Mouse (Mus musculus): ENCODE data around the gene Polr2e. TPM values are rescaled to one million over a fixed set of nuclear protein-coding genes. Genes with fewer than 3 reads are reported as not detected.

Gene Polr2e
- total and polyA plus RNA-seq, 2 experiments: 26.4 to 74.6 TPM

DNA sequence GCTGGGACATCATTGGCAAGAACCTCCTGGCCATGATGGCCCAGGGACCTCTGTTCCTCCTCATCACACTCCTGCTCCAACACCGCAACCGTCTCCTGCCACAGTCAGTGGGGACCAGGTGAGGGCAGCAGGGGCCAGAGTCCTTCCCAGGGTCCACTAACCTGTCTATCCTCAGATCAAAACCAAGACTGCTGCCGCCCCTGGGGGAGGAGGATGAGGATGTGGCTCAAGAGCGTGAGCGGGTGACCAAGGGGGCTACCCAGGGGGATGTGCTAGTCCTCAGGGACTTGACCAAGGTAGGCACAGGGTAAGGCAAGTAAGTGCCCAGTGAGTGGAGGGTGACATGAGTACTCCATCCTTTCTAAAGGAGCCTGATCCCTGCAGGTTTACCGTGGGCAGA, 27.9 kb downstream of the Polr2e start:
- 91% methylated on average over 6 of the region's 6 CpGs for WGBS
- H3K9ac ChIP-seq (ENCODE audit: low read depth, low read length): no peak overlapping the region
- H3K79me2 ChIP-seq (ENCODE audit: control insufficient read depth, insufficient read depth, low read length): no peaks in the 10 kb centered on the region
- no peak overlapping the region for H3K27ac ChIP-seq (replicated peaks; ENCODE audit: insufficient read depth, low read depth, low read length)
- TF ChIP-seq CTCF (IDR thresholded peaks at IDR 0.05; ENCODE audit: low read depth, low read length) (no peak), POLR2A (IDR thresholded peaks at IDR 0.05; ENCODE audit: extremely low read depth, insufficient read depth, low read length) (no peak)
- no peak overlapping the region for H3K4me3 ChIP-seq (ENCODE audit: insufficient read depth, low read depth, low read length)
- no peaks in the 10 kb centered on the region for H3K27me3 ChIP-seq (ENCODE audit: control insufficient read depth, insufficient read depth, low read length)
- DNase-seq (ENCODE audit: extremely low read depth, low read depth, low spot score): no peak
- no peaks in the 10 kb centered on the region for H3K36me3 ChIP-seq (ENCODE audit: control insufficient read depth, insufficient read depth, low read length)
- H3K4me1 ChIP-seq (ENCODE audit: control insufficient read depth, insufficient read depth, low read length): no peaks in the 10 kb centered on the region

DNA sequence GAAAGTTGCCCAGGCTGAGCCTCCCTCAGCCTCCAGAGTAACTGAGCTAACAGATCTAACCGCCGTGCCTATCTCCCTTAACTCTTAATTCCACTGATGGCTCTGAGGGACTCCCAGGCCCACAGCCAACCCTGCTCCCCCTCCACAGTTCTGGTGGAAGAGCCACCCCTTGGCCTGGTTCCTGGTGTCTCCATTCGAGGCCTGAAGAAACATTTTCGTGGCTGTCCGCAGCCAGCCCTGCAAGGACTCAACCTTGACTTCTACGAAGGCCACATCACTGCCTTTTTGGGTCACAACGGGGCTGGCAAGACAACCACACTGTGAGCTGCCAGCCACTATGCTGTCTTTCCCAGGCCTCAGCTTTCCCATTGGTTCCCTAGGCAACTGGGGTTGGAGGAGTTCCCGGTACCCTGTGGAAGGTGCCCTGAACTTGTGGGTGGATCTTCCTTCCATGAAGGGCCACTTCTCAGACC, 35.3 kb downstream of the Polr2e start:
- Histone ChIP-seq H3K27me3 (ENCODE audit: control insufficient read depth, insufficient read depth, low read length) (no peaks in the 10 kb centered on the region), H3K9ac (ENCODE audit: low read depth, low read length) (no peak overlapping the region), H3K79me2 (ENCODE audit: control insufficient read depth, insufficient read depth, low read length) (no peaks in the 10 kb centered on the region), H3K4me3 (ENCODE audit: insufficient read depth, low read depth, low read length) (no peak overlapping the region), H3K27ac (replicated peaks; ENCODE audit: insufficient read depth, low read depth, low read length) (no peak overlapping the region), H3K4me1 (ENCODE audit: control insufficient read depth, insufficient read depth, low read length) (no peaks in the 10 kb centered on the region), H3K36me3 (ENCODE audit: control insufficient read depth, insufficient read depth, low read length) (no peaks in the 10 kb centered on the region)
- WGBS: 78% methylated on average over 8 of the region's 8 CpGs
- TF ChIP-seq POLR2A (IDR thresholded peaks at IDR 0.05; ENCODE audit: extremely low read depth, insufficient read depth, low read length) (no peak), CTCF (IDR thresholded peaks at IDR 0.05; ENCODE audit: low read depth, low read length) (no peak)
- no peak for DNase-seq (ENCODE audit: extremely low read depth, low read depth, low spot score)

GRCm38 (mm10) chr10:80003374-80004232, 36.0 kb downstream of the Polr2e start:
- WGBS: 60% methylated on average over 9 of the region's 9 CpGs
- no peaks in the 10 kb centered on the region for H3K79me2 ChIP-seq (ENCODE audit: control insufficient read depth, insufficient read depth, low read length)
- H3K9ac ChIP-seq (ENCODE audit: low read depth, low read length): no peak overlapping the region
- no peak overlapping the region for H3K4me3 ChIP-seq (ENCODE audit: insufficient read depth, low read depth, low read length)
- H3K4me1 ChIP-seq (ENCODE audit: control insufficient read depth, insufficient read depth, low read length): no peaks in the 10 kb centered on the region
- H3K27ac ChIP-seq (replicated peaks; ENCODE audit: insufficient read depth, low read depth, low read length): peak overlapping the region; percentile 34
- H3K36me3 ChIP-seq (ENCODE audit: control insufficient read depth, insufficient read depth, low read length): no peaks in the 10 kb centered on the region
- TF ChIP-seq POLR2A (IDR thresholded peaks at IDR 0.05; ENCODE audit: extremely low read depth, insufficient read depth, low read length) (no peak), CTCF (IDR thresholded peaks at IDR 0.05; ENCODE audit: low read depth, low read length) (no peak)
- H3K27me3 ChIP-seq (ENCODE audit: control insufficient read depth, insufficient read depth, low read length): no peaks in the 10 kb centered on the region
- DNase-seq (ENCODE audit: extremely low read depth, low read depth, low spot score): no peak

GRCm38 (mm10) chr10:80002829-80003228, 36.8 kb downstream of the Polr2e start:
- Histone ChIP-seq H3K36me3 (ENCODE audit: control insufficient read depth, insufficient read depth, low read length) (no peaks in the 10 kb centered on the region), H3K79me2 (ENCODE audit: control insufficient read depth, insufficient read depth, low read length) (no peaks in the 10 kb centered on the region), H3K27me3 (ENCODE audit: control insufficient read depth, insufficient read depth, low read length) (no peaks in the 10 kb centered on the region), H3K4me1 (ENCODE audit: control insufficient read depth, insufficient read depth, low read length) (no peaks in the 10 kb centered on the region), H3K4me3 (ENCODE audit: insufficient read depth, low read depth, low read length) (no peak overlapping the region), H3K27ac (replicated peaks; ENCODE audit: insufficient read depth, low read depth, low read length) (no peak overlapping the region; the same call in 1 of the 2 replicates), H3K9ac (ENCODE audit: low read depth, low read length) (no peak overlapping the region)
- TF ChIP-seq CTCF (IDR thresholded peaks at IDR 0.05; ENCODE audit: low read depth, low read length): no peak
- no peak for TF ChIP-seq POLR2A (IDR thresholded peaks at IDR 0.05; ENCODE audit: extremely low read depth, insufficient read depth, low read length)
- 45% methylated on average over 21 of the region's 21 CpGs for WGBS
- DNase-seq (ENCODE audit: extremely low read depth, low read depth, low spot score): no peak

DNA sequence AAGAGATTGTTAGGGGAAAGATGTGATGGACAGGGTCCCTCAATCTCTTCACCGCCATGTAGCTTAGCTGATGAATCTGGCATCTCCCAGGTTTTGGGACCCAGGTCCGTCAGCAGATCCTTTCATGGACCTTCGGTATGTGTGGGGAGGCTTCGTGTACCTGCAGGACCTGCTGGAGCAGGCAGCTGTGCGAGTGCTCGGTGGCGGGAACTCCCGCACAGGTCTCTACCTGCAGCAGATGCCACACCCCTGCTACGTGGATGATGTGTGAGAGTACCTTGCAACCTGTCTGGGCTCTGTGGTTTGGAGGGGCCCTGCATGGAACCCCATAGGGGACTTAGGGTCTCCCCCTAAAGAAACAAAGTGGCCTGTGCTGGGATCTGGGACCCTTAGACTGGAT, 37.6 kb downstream of the Polr2e start:
- Histone ChIP-seq H3K27ac (replicated peaks; ENCODE audit: insufficient read depth, low read depth, low read length) (no peak overlapping the region), H3K4me1 (ENCODE audit: control insufficient read depth, insufficient read depth, low read length) (no peaks in the 10 kb centered on the region), H3K27me3 (ENCODE audit: control insufficient read depth, insufficient read depth, low read length) (no peaks in the 10 kb centered on the region), H3K36me3 (ENCODE audit: control insufficient read depth, insufficient read depth, low read length) (no peaks in the 10 kb centered on the region), H3K79me2 (ENCODE audit: control insufficient read depth, insufficient read depth, low read length) (no peaks in the 10 kb centered on the region), H3K4me3 (ENCODE audit: insufficient read depth, low read depth, low read length) (no peak overlapping the region), H3K9ac (ENCODE audit: low read depth, low read length) (no peak overlapping the region)
- TF ChIP-seq POLR2A (IDR thresholded peaks at IDR 0.05; ENCODE audit: extremely low read depth, insufficient read depth, low read length) (no peak), CTCF (IDR thresholded peaks at IDR 0.05; ENCODE audit: low read depth, low read length) (no peak)
- DNase-seq (ENCODE audit: extremely low read depth, low read depth, low spot score): no peak
- 82% methylated on average over 9 of the region's 9 CpGs for WGBS

DNA sequence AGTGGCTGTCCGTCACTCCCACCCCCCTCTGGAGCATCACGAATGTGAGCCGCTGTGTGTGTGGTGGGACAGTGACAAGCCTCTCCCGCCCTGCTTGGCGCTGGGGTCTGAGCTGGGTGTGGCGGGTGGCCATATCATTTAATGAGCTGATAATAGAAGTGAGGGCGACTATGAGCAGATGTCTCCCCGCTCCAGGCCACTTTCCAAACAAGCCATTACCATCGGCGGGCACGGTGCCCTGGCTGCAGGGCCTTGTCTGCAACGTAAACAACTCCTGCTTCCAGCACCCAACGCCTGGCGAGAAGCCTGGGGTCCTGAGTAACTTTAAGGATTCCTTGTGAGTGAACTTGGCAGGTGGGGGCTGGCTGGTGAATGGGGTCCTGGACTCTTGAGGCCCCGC, 41.8 kb downstream of the Polr2e start:
- DNase-seq (ENCODE audit: extremely low read depth, low read depth, low spot score): no peak
- Histone ChIP-seq H3K9ac (ENCODE audit: low read depth, low read length) (no peak overlapping the region), H3K27ac (replicated peaks; ENCODE audit: insufficient read depth, low read depth, low read length) (no peak overlapping the region), H3K36me3 (ENCODE audit: control insufficient read depth, insufficient read depth, low read length) (no peaks in the 10 kb centered on the region), H3K79me2 (ENCODE audit: control insufficient read depth, insufficient read depth, low read length) (no peaks in the 10 kb centered on the region), H3K4me3 (ENCODE audit: insufficient read depth, low read depth, low read length) (no peak overlapping the region), H3K4me1 (ENCODE audit: control insufficient read depth, insufficient read depth, low read length) (no peaks in the 10 kb centered on the region), H3K27me3 (ENCODE audit: control insufficient read depth, insufficient read depth, low read length) (no peaks in the 10 kb centered on the region)
- TF ChIP-seq POLR2A (IDR thresholded peaks at IDR 0.05; ENCODE audit: extremely low read depth, insufficient read depth, low read length) (no peak), CTCF (IDR thresholded peaks at IDR 0.05; ENCODE audit: low read depth, low read length) (no peak)
- 28% methylated on average over 15 of the region's 15 CpGs for WGBS
